Mouse (Mus musculus): ENCODE data around the gene Sbf2.

DNA sequence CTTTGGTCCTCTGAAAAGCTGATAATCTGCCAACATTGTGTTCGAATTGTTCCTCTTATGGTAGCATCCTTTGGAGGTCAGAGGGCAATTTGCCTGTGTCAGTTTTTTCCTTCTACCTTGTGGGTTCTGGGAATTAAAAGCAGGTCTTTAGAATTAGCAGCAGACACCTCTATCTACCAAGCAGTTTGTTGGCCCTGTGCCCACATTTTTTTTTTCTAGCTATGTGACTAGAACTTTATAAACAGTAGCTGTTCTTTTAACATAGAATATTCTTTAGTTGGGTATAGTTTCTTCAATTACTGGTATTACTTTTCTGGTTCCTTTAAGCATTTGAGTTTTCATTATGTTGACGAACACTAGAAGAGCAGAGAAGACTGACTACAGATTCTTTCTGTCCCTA, 223.1 kb downstream of the Sbf2 start:
- TF ChIP-seq POLR2A (IDR thresholded peaks at IDR 0.05; ENCODE audit: extremely low read depth, insufficient read depth, low read length) = no peak
- TF ChIP-seq CTCF (IDR thresholded peaks at IDR 0.05; ENCODE audit: low read depth, low read length) = no peak

All from liver, adult 2 months (tissue).